Mouse (Mus musculus) gastrocnemius, postnatal 4 days (tissue): ENCODE data around the gene Nutm2. TPM values are rescaled to one million over a fixed set of nuclear protein-coding genes. Genes with fewer than 3 reads are reported as not detected.
A peak's percentile ranks its signal among the peaks of the same experiment; 100 is the strongest.
"Not testable (repeated sequence)": the region's sequence is repeated elsewhere in the genome, so short reads cannot be mapped to it uniquely, and the experiment has no call there.

Source experiments
- DNase-seq, 2 experiments: peaks; one replicate each; pipeline ENCODE4 v3.0.0; 2021 to 2022; ENCODE audit warnings: low spot score in 2 of 2, mixed read lengths in 2 of 2
- long read RNA-seq, 2 experiments: library from polyadenylated mRNA; stranded (forward); transcript quantifications; one replicate each; pipeline ENCODE4 v2.0.0; 2021
- total RNA-seq, 2 experiments: library from RNA; stranded (reverse); gene quantifications; 2 replicates each; pipeline ENCODE4 v1.2.3; 2021

The Nutm2 gene
- total RNA-seq, result not detected
- long read RNA-seq, experiment 1, result 0 reads
- long read RNA-seq, experiment 2, result 0 reads

GRCm38 (mm10) chr13:50467007-50467406 lies at the start of gene Nutm2:
Gene Nutm2 (plus strand): TSS chr13:50467307.
- DNase-seq, result no peak

GRCm38 (mm10) chr13:50417389-50418183 lies 49.5 kb upstream of the Nutm2 start, which contains the start of gene Fbxw17:
Gene Fbxw17 (plus strand): TSS chr13:50417864.
- peak; percentile 48 to 79 for DNase-seq

- no peak for DNase-seq
These were observed 48.7 kb upstream of the Nutm2 start for GRCm38 (mm10) chr13:50418421-50418820.

DNA sequence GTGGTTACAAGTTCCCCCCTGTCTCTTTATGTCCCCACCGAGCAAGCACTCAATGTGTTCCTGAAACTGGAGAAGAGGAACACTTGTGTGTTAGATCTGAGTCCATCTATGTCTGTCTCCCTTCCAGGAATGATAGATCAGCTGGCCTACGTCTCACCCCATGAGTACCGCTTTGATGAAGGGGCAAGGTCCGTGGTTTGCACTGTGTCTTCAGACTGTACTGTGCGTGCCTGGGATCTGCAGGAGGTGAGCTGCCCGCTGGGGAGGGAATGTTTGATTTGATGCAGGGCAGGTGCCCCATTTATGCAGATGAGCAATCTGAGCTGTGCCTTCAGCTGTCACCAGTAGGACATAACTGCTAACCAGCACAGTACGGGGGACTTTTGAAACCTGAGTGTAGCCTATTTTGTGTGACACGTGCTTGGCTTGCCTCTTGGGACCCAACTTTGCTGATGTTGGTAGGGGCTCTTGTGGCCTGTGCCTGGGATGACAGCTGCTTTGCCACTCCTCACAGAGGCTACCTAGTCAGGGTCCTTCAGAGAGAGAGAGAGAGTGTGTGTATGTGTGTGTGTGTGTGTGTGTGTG lies 43.4 kb upstream of the Nutm2 start:
- no peak for DNase-seq

DNA sequence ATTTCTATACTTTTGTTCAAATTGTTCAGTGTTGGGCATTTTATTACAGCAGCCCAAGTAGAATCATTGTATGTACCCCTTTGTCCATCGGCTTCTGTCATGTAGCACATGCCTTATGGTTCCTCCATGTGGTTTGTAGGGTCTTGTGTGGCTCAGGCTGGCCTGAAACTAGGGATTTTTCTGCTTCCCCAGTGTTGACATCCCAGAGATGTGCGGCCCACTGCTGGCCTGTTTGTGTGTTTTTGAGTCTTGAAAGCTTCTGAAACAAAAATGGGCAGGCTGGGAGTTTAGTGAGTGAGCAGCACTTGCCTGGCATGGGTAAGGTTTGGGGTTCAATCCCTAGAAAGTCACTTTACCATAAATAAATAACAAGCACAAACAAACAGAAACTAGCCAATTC lies 42.6 kb upstream of the Nutm2 start:
- no peak for DNase-seq

DNA sequence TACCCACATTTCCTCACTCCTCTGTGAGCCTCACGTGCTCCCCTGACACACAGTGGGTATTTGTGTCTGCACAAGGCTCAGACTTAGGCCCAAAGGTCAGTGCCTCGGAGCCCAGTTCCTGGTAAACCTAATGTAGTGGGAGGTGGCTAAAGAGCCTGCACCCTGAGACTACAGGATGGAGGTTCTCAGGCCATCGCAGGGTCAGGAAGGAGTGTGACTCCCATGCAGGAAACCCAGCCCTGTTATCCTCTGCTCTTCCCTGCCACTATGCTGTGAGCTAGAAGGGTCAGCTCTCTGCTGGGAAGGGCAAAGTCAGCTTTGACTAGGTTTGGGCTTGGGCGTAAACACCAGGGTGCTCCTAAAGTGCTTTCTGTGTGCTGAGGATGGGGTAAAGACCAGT lies 40.4 kb upstream of the Nutm2 start:
- no peak for DNase-seq

GRCm38 (mm10) chr13:50443812-50444211 lies 23.3 kb upstream of the Nutm2 start, which contains the start of gene Gm47429:
Gene Gm47429 (minus strand): TSS chr13:50443912.
- no peak for DNase-seq

DNA sequence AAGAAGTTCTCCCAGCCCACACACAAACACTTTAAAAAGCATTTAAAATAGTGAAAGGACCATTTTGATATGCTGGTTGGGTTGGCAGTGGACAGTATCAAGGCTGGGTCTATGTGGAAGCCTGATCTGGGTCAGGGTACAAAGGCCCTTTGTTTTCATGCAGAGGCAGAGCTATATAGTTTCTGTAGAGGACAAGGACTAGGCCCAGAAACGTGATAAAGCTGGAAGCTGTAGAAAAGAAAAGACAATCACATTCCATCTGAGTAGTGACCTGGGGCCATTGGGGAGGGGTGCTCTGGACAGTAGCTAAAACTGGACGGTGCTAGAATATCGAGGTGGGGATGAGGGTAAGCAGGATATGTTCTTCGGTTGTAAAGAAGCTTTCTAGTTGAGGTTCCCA lies 21.8 kb upstream of the Nutm2 start:
- no peak for DNase-seq

DNA sequence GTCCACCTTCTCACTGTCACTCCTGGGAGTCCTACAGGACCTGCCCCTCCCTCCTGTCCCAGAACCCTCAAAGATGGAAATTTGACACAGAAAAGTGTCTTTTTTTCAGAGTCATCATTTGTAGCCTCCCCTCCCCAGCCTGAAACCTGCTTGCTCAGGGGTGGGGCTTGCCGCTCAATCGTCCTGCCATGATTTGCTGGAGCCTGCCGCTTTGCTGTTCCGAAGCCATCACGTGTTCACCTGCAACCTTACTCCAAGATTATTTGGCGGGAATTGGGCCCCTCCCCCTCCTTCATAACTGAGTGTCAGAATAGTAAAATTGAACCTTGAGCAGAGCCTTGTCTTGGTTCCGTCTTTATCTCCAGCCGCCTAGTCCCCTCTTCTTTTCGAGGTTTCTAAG lies 14.8 kb upstream of the Nutm2 start:
- DNase-seq, result not testable (repeated sequence)

DNA sequence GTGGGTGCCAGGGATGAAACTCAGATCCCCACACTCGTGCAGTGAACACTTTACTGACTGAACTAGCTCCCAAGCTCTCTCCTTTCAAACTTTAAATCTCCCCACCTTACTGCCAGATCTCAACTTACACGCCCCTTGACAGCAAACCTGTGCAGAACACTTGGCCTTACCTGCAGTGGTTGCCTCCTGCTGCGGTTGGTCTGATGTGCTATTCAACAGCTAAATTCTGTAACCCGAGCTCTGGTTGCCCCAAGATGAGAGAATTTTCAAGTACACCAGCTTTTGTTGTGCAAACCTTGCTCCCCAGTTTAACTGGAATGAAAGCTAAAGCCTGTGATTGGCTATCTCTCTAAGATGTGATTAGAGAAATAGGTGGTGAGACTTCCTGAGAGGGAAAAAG lies 13.7 kb upstream of the Nutm2 start:
- no peak for DNase-seq

- not testable (repeated sequence) for DNase-seq
These were observed 6.7 kb upstream of the Nutm2 start for GRCm38 (mm10) chr13:50460433-50460832.

- DNase-seq, result no peak
These were observed 2.2 kb upstream of the Nutm2 start for GRCm38 (mm10) chr13:50464621-50465562.

- DNase-seq, result not testable (repeated sequence)
These were observed 21.4 kb downstream of the Nutm2 start for GRCm38 (mm10) chr13:50488510-50488909.

- DNase-seq, result not testable (repeated sequence)
These were observed 43.6 kb downstream of the Nutm2 start for GRCm38 (mm10) chr13:50510470-50511343.

Other genes starting within 250 kb of the Nutm2 start
- gene Gm906, start 217.0 kb upstream of the Nutm2 start, total RNA-seq, result not detected
- 10 to 100 TPM; 16.1 to 19.5 TPM for gene Fbxw17, start 49.4 kb upstream of the Nutm2 start, total RNA-seq
- not detected for gene Gm47429, start 23.4 kb upstream of the Nutm2 start, total RNA-seq
- gene Gm904, start 175.9 kb downstream of the Nutm2 start, total RNA-seq, result not detected
- gene Gm8765, start 231.0 kb downstream of the Nutm2 start, total RNA-seq, result not detected